Mouse (Mus musculus): Measurements from ENCODE around the gene Mterf4.

DNA sequence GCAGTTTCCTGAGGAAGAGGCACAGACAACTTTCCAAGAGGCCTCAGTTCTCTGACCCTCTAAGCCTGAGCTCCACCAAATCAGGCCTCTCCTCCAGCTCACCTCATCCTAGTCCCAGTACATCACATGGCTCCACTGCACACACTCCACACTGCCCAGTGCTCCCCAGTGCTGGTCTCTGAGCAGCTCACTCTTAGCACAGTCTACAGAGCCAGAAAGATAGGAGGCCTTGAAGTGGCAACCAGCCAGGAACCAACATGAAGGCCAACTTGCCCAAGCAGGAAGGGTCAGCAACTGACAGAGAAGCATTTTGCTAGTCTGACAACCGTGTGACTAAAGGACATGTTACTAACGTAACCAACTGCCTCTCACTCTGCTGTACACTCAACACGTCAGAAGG, 5.1 kb downstream of the Mterf4 start:
- TF ChIP-seq TAL1 (IDR thresholded peaks at IDR 0.05; ENCODE audit: low read length), result no peak
- TF ChIP-seq POLR2AphosphoS5 (IDR thresholded peaks at IDR 0.05; ENCODE audit: borderline replicate concordance, low read depth, low read length), result no peak
